Mouse (Mus musculus): ENCODE data around the gene Polr2j.

Gene Polr2j

GRCm38 (mm10) chr5:136169626-136170511, 53.4 kb downstream of the Polr2j start:
- DNase-seq: peak; percentile 41

GRCm38 (mm10) chr5:136170512-136171362, 54.3 kb downstream of the Polr2j start, which contains the start of gene Orai2:
Gene Orai2 (minus strand): TSS chr5:136170713.
- peak; percentile 81 for DNase-seq

GRCm38 (mm10) chr5:136171363-136172341, 55.2 kb downstream of the Polr2j start:
- DNase-seq: peak; percentile 29
